In the genomic region with DNA sequence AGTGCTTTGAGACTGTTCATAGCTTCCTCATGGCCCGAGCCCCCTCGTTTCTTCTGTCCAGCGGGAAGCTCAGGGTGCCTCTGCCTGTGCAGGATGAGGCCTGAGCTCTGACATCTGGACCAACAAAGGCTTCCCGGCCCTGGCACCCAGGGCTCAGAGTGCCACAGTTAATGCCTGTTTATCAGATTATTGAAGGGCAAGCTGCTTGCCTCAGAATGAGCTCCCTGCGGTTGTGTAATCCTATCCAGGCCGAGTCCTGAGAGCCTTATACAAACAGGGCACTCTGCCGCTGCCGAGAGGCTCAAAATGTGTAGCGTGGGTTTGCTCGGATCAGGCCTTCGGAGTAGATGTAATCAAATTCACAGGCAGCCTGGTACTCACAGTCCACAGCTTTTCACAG, we compare ENCODE assay signal across 8 mouse cellular contexts.
DNase-seq lines count a peak whose midpoint lies in the region; ATAC-seq and TF ChIP-seq lines count a peak whose summit lies in the region.

No protein-coding gene starts in this region.

- intact Hi-C loops in heart, postnatal 36 days (cut with DNase I) = no loop called here

- H3K4me2 ChIP-seq in forebrain, embryonic 13.5 days = peak overlapping the region; percentile 8; the same call in 1 of the 2 replicates

- 0 out of 2 replicates have a peak overlapping the region, but pooled peaks have one; percentile 10 for H3K9ac ChIP-seq in forebrain, embryonic 13.5 days

- H3K27ac ChIP-seq in forebrain, embryonic 13.5 days = peak overlapping the region; percentile 1; the same call in 1 of the 2 replicates

- no peaks in the 10 kb centered on the region for H3K9me3 ChIP-seq in forebrain, embryonic 13.5 days (replicated peaks)

- H3K36me3 ChIP-seq in forebrain, embryonic 13.5 days (ENCODE audit: poor library complexity, severe bottlenecking) = no peaks in the 10 kb centered on the region

- 15% methylated on average over 11 of the region's 11 CpGs for WGBS in forebrain, embryonic 13.5 days

- TF ChIP-seq POLR2A in brain, embryonic 14.5 days (IDR thresholded peaks at IDR 0.05; ENCODE audit: borderline replicate concordance, extremely low read depth, insufficient read depth, insufficient read length, poor library complexity, severe bottlenecking) = no peak

- no peak overlapping the region for H3K4me3 ChIP-seq in forebrain, embryonic 13.5 days

- peak; percentile 78 for DNase-seq in MN1 (ENCODE audit: low spot score)
- DNase-seq in brain, embryonic 14.5 days (ENCODE audit: low read depth) = peak; percentile 81
- peak; percentile 33 to 34 for DNase-seq in heart, postnatal 36 days
- DNase-seq in layer of hippocampus, postnatal 36 days = peak; percentile 23 to 24
- peak; percentile 52 to 72 for DNase-seq in lung, postnatal 4 days
- DNase-seq in urinary bladder, postnatal 36 days (ENCODE audit: low spot score in 2 of 2) = peak; percentile 13 to 48
- DNase-seq in spleen, postnatal 10 days (ENCODE audit: low spot score in 2 of 2) = no peak

- peak; percentile 54; the same call in 1 of the 2 replicates for ATAC-seq in forebrain, embryonic 13.5 days

- no peak for TF ChIP-seq CTCF in brain, embryonic 14.5 days (IDR thresholded peaks at IDR 0.05; ENCODE audit: borderline replicate concordance, extremely low read depth, insufficient read depth, insufficient read length)

- no peaks in the 10 kb centered on the region for H3K27me3 ChIP-seq in forebrain, embryonic 13.5 days

- peaks cover 21% of the 10 kb centered on the region for H3K4me1 ChIP-seq in forebrain, embryonic 13.5 days

Comparison
In these comparisons a context has a peak if more than half of its experiments do, and no peak if none do; other contexts are left out.
1. DNase-seq: peak in MN1 (single experiment), brain, embryonic 14.5 days (single experiment), heart, postnatal 36 days (2 of 2), layer of hippocampus, postnatal 36 days (2 of 2), lung, postnatal 4 days (2 of 2) and urinary bladder, postnatal 36 days (2 of 2); none in spleen, postnatal 10 days (0 of 2).